Comparison of ENCODE assay signal across 16 mouse cellular contexts in the genomic region with DNA sequence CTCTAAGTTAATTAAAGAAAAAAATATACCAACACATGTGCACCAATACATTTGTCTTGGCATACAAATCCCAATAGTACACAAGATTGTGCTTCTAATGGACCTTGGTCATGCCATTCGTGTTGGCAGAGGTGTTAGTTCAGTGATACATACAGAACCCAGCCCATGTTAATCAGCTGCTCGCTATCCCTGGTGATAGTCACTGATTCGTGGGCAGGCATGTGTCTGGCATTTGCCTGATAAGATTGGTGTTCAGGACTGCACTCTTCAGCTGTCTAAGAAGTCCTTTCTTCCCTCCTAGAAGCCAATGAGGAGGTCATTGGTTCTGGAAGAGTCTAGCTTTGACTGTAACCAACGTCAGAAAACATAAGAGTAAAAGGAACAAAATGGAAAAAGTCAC.
"Had no signal": no experiment of that assay in that cellular context is flagged by ENCODE, and none has a peak within 500 bp of the region (broad histone marks: within the 10 kb centered on the region; RNA-seq: fewer than 3 reads in every experiment).

No protein-coding gene starts in this region.

- H3K4me3 ChIP-seq: neural tube, embryonic 12.5 days; neural tube, embryonic 13.5 days; neural tube, embryonic 15.5 days; stomach, embryonic 15.5 days had no signal

- H3K4me1 ChIP-seq: neural tube, embryonic 12.5 days; neural tube, embryonic 13.5 days; neural tube, embryonic 15.5 days; stomach, embryonic 15.5 days had no signal

- H3K4me2 ChIP-seq: neural tube, embryonic 12.5 days; neural tube, embryonic 13.5 days; neural tube, embryonic 15.5 days; stomach, embryonic 15.5 days had no signal

- H3K9ac ChIP-seq: neural tube, embryonic 12.5 days; neural tube, embryonic 13.5 days; neural tube, embryonic 15.5 days; stomach, embryonic 15.5 days had no signal

- H3K27me3 ChIP-seq: neural tube, embryonic 12.5 days; neural tube, embryonic 13.5 days; neural tube, embryonic 15.5 days; stomach, embryonic 15.5 days had no signal

- H3K9me3 ChIP-seq: neural tube, embryonic 12.5 days; neural tube, embryonic 13.5 days; neural tube, embryonic 15.5 days; stomach, embryonic 15.5 days had no signal

- DNase-seq: retina, postnatal 1 day; right cerebral cortex, adult 18-20 months; right cerebral cortex, postnatal 14 days; right cerebral cortex, postnatal 25 days; right cerebral cortex, postnatal 4 days; spleen, adult 18-20 months; thymus, adult 18-20 months; thymus, adult 2 months; thymus, postnatal 14 days; thymus, postnatal 25 days; thymus, postnatal 36 days; thymus, postnatal 4 days had no signal

- H3K27ac ChIP-seq: neural tube, embryonic 12.5 days; neural tube, embryonic 13.5 days; neural tube, embryonic 15.5 days; stomach, embryonic 15.5 days had no signal

- H3K36me3 ChIP-seq: neural tube, embryonic 12.5 days; neural tube, embryonic 13.5 days; neural tube, embryonic 15.5 days; stomach, embryonic 15.5 days had no signal
